Mouse (Mus musculus) kidney, adult 2 months (tissue): Measurements from ENCODE around the gene Ptprm. TPM values are rescaled to one million over a fixed set of nuclear protein-coding genes. Genes with fewer than 3 reads are reported as not detected.

Source experiments
- DNase-seq: peaks from one replicate; pipeline ENCODE4 v3.0.0; 2021
- H3K27ac ChIP-seq: fragments of 200-500 bp; 2 replicates; pipeline ENCODE4 v1.5.1; 2012; ENCODE audit warnings: low read depth, low read length, control low read depth, inconsistent platforms; ENCODE audit not compliant: insufficient read depth
- H3K27me3 ChIP-seq: fragments of 200-500 bp; replicated peaks from 2 replicates; pipeline ENCODE4 v1.6.1; 2012; ENCODE audit warnings: mild to moderate bottlenecking, moderate library complexity, low read length, inconsistent platforms; ENCODE audit not compliant: control insufficient read depth, insufficient read depth
- H3K36me3 ChIP-seq: fragments of 200-500 bp; 2 replicates; pipeline ENCODE4 v1.6.1; 2012; ENCODE audit warnings: mild to moderate bottlenecking, moderate library complexity, low read length, inconsistent platforms; ENCODE audit not compliant: control insufficient read depth, insufficient read depth
- H3K4me1 ChIP-seq: fragments of 200-500 bp; 2 replicates; pipeline ENCODE4 v1.6.1; 2011; ENCODE audit warnings: low read length; ENCODE audit not compliant: control insufficient read depth, insufficient read depth
- H3K4me3 ChIP-seq: fragments of 200-500 bp; 2 replicates; pipeline ENCODE4 v1.5.1; 2011; ENCODE audit warnings: mild to moderate bottlenecking, low read depth, low read length, control low read depth; ENCODE audit not compliant: insufficient read depth
- CTCF ChIP-seq: fragments of 200-500 bp; conservative IDR thresholded peaks from 2 replicates; pipeline ENCODE4 v1.5.1; 2011; ENCODE audit warnings: low read depth, mild to moderate bottlenecking, control low read depth, low read length, moderate library complexity, mixed read lengths; ENCODE audit not compliant: insufficient read depth, insufficient read length
- POLR2A ChIP-seq: fragments of 200-500 bp; IDR thresholded peaks from one replicate; pipeline ENCODE4 v1.6.1; 2011; ENCODE audit warnings: low read depth, low read length, control low read depth
- WGBS: fragments of 180-500 bp; shearing (Covaris S2); methylation state at CpG from one replicate; pipeline ENCODE4 v1.1.7; 2018; 5-methylcytosine and 5-hydroxymethylcytosine counted together
- polyA plus RNA-seq: library from polyadenylated mRNA; depleted of rRNA; stranded (reverse); fragments of >200 nt; gene quantifications from 2 replicates; pipeline ENCODE4 v1.2.3, GENCODE M21; 2012

Gene Ptprm
- polyA plus RNA-seq, 1 experiment, result 9.6 TPM

GRCm38 (mm10) chr17:67073139-67073538 is 281.1 kb downstream of the Ptprm start:
- no peak for TF ChIP-seq POLR2A
- TF ChIP-seq CTCF, result no peak
- H3K4me3 ChIP-seq, result no peak overlapping the region
- no peaks in the 10 kb centered on the region for H3K27me3 ChIP-seq
- DNase-seq, result no peak
- 64% methylated on average over 6 of the region's 6 CpGs for WGBS
- no peak overlapping the region for H3K27ac ChIP-seq
- no peaks in the 10 kb centered on the region for H3K36me3 ChIP-seq
- no peaks in the 10 kb centered on the region for H3K4me1 ChIP-seq

DNA sequence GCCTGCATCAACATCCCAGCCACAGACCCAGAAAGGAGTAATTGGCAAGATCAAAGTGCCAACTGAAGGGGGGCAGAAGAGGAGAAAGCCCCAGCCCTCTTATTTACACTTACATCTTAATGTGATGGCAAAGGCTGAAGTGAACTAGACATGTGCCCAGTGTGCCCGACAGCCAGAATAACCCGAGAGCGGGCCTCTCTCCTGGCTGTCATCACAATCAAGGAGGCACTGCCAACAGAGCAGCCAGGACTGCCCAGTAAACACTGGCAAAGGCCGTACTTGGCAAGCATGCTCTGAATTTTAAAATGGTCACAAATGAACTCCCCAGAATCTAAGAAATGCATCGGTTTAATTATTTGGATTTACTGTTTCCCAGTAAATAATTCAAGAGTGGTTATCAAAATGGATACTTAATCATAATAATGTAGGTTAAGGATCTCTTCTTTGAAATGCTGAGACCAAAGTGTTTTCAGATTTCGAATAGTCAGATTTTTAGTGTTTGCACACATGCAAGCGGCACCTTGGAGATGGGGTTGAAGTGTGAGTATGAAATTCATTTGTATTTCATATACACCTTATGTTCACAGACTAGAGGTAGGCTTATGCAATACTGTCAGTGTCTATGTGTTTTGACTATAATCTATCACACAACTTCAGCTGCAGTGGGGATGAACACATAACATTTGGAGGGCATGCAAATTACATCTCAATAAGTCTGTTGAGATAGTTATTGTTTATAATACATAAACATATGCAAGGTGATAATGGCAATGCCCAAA is 282.8 kb downstream of the Ptprm start:
- H3K36me3 ChIP-seq, result no peaks in the 10 kb centered on the region
- H3K27ac ChIP-seq, result no peak overlapping the region
- H3K4me3 ChIP-seq, result no peak overlapping the region
- no peaks in the 10 kb centered on the region for H3K4me1 ChIP-seq
- DNase-seq, result peak; percentile 25
- TF ChIP-seq CTCF (no peak), POLR2A (no peak)
- WGBS, result 67% methylated on average over 7 of the region's 7 CpGs
- no peaks in the 10 kb centered on the region for H3K27me3 ChIP-seq

GRCm38 (mm10) chr17:67063611-67064010 is 290.6 kb downstream of the Ptprm start:
- Histone ChIP-seq H3K27ac (no peak overlapping the region), H3K36me3 (no peaks in the 10 kb centered on the region), H3K27me3 (no peaks in the 10 kb centered on the region), H3K4me3 (no peak overlapping the region), H3K4me1 (no peaks in the 10 kb centered on the region)
- no peak for DNase-seq
- TF ChIP-seq POLR2A (no peak), CTCF (no peak)
- WGBS, result 83% methylated on average over 5 of the region's 5 CpGs

DNA sequence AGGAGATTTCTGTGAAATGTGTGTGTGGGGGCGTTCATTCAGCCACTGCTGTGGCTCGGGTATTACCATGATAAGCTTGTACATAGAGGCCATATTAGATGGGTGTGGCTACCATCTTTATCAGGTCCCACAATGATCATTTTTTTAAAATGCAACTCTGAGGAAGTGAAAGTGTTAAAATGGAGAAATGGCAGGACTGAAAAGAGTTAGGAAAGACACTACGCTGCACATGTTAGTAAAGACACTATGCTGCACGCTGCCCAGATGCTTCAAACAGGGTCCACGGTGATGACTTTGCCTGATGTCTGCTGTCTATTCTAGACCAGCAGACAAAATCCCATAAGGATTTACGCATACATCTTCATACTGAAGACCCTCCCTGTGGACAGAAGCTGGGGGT is 298.6 kb downstream of the Ptprm start:
- no peak overlapping the region for H3K27ac ChIP-seq
- DNase-seq, result no peak
- H3K4me1 ChIP-seq, result no peaks in the 10 kb centered on the region
- 94% methylated on average over 6 of the region's 6 CpGs for WGBS
- H3K4me3 ChIP-seq, result no peak overlapping the region
- no peak for TF ChIP-seq CTCF
- no peak for TF ChIP-seq POLR2A
- H3K27me3 ChIP-seq, result no peaks in the 10 kb centered on the region
- H3K36me3 ChIP-seq, result no peaks in the 10 kb centered on the region

GRCm38 (mm10) chr17:67054202-67054601 is 300.1 kb downstream of the Ptprm start:
- no peak for DNase-seq
- TF ChIP-seq CTCF (no peak), POLR2A (no peak)
- Histone ChIP-seq H3K36me3 (no peaks in the 10 kb centered on the region), H3K27me3 (no peaks in the 10 kb centered on the region), H3K4me3 (no peak overlapping the region), H3K27ac (no peak overlapping the region), H3K4me1 (no peaks in the 10 kb centered on the region)
- 95% methylated on average over 10 of the region's 10 CpGs for WGBS

DNA sequence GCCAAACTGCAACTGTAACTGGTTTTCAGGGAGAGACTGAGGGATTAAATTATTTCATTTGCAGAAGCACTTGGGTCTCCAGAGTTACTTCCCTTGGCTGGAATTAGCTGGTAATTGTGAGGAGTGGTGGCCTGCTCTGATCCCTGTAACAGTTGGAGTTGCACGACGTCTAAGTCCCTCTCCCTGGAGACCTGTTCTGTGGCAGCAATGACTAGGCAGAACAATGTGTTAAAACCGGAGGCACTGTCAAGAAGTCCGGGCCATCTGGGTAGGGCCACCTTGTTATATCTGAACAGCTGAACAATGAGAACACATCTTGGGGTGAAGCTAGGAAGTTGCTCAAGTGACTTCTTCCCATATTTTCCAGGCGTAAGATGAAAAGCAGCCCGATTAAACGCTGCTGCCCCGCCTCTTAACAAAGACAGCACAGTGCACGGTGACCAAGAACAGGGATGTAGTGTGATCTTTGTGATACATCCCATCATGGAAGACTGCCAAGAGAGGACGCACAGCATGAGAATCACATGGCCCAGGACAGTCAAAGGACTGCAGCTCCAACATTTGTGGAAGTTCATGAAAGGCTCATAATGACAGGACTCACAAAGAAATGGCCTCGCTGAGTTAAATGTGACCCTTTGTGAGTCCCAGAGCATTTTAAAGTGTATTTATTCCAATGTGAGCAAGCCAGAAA is 301.5 kb downstream of the Ptprm start:
- 77% methylated on average over 11 of the region's 11 CpGs for WGBS
- Histone ChIP-seq H3K27ac (no peak overlapping the region), H3K27me3 (no peaks in the 10 kb centered on the region), H3K4me1 (no peaks in the 10 kb centered on the region), H3K4me3 (no peak overlapping the region), H3K36me3 (no peaks in the 10 kb centered on the region)
- DNase-seq, result peak; percentile 2
- TF ChIP-seq CTCF, result no peak
- TF ChIP-seq POLR2A, result no peak

DNA sequence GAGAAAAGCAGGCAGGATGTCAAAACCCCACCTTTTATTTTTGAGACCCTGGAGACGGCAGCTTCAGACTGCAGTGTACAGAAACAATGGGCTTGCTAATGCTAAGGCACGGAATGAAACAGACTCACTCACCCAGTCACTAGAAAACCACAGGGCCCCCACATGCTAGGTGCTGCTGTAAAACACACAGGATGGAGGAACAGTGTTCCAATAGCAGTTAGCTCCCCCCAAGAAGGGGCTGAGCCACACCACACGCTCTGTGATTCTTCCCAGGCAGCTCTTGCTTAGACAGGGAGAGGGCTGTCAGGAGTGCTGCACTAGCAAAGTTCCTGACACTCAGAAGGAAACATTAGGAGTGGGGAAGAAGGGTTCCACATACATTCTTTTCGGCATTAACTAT is 306.6 kb downstream of the Ptprm start:
- DNase-seq, result no peak
- no peak for TF ChIP-seq POLR2A
- TF ChIP-seq CTCF, result no peak
- Histone ChIP-seq H3K4me3 (no peak overlapping the region), H3K27ac (no peak overlapping the region), H3K4me1 (no peaks in the 10 kb centered on the region), H3K36me3 (no peaks in the 10 kb centered on the region), H3K27me3 (no peaks in the 10 kb centered on the region)
- 86% methylated on average over 4 of the region's 4 CpGs for WGBS
